Mouse (Mus musculus) brain, embryonic 14.5 days (tissue): ENCODE results near the gene Oard1.

ENCODE experiments used
- CTCF ChIP-seq: fragments of 200-500 bp; IDR thresholded peaks from 2 replicates; pipeline ENCODE4 v1.5.1; 2012; ENCODE audit warnings: inconsistent platforms, mild to moderate bottlenecking, moderate library complexity, borderline replicate concordance; ENCODE audit not compliant: insufficient read depth, insufficient read length; ENCODE audit errors: extremely low read depth
- POLR2A ChIP-seq: fragments of 200-500 bp; IDR thresholded peaks from 2 replicates; pipeline ENCODE4 v1.6.1; 2012; ENCODE audit warnings: mild to moderate bottlenecking, inconsistent platforms, borderline replicate concordance; ENCODE audit not compliant: poor library complexity, insufficient read depth, insufficient read length, severe bottlenecking; ENCODE audit errors: extremely low read depth

- no peak for TF ChIP-seq POLR2A
- TF ChIP-seq CTCF, result no peak
Measured at GRCm38 (mm10) chr17:48402751-48403150, 7.1 kb upstream of the Oard1 start.
